Mouse (Mus musculus): ENCODE results near the gene Fbxo44.

DNA sequence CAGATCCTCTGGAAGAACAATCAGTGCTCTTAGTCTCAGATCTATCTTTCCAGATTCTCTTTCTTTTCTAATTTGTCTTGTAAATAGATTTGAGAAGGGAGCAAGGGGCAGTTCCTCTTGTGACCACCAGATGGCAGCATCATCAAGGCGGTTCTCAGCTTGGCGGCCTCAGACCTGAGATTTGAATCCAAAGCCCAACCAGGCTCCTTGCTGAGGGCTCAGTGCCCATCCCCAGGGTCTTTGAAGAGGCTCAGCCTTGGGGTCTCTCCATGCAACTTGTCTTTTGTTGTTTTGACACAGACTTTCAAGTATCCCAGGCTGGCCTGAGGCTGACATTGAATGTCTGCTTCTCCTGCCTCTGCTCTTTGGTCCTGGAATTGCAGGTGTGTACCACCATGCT is 10.6 kb upstream of the Fbxo44 start:
- no peak for TF ChIP-seq POLR2AphosphoS5 (IDR thresholded peaks at IDR 0.05; ENCODE audit: borderline replicate concordance, low read depth, low read length)
- TF ChIP-seq SMC3 (IDR thresholded peaks at IDR 0.05; ENCODE audit: low read depth, low read length): peak; percentile 94
- no peak for TF ChIP-seq GATA1 (IDR thresholded peaks at IDR 0.05; ENCODE audit: low read depth, low read length)
- no peak for TF ChIP-seq JUND (IDR thresholded peaks at IDR 0.05; ENCODE audit: low read depth, low read length)
